Mouse (Mus musculus): ENCODE data around the gene Cygb.
A peak's percentile ranks its signal among the peaks of the same experiment; 100 is the strongest.

Gene Cygb

GRCm38 (mm10) chr11:116654255-116654821 is at the start of gene Cygb:
TSS of gene Cygb (minus strand) at chr11:116654313.
- DNase-seq (ENCODE audit: inconsistent age in 2 of 2, low spot score in 1 of 2), result peak; percentile 65 to 72

DNA sequence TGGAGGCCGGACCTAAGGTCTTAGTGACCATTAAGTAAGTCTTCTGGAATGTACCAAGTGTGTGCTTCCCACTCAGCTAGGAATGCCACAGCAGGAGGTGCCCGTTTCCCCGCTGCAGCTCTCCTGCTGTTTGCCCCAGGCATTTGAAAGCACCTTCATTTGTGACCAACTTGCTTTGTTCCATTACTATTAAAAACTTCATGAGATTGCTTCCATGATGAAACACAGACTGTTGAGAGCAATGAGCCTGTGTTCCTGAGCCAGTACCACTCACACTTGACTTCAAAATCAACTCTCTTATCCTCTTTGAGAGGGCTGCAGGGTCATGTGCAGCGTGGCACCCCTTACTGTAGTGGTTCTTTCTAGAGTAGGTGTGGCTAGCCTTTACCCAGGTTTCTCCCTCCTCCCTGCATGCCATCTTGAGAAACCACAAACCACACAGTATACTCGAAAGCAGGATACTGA is 47.3 kb upstream of the Cygb start:
- DNase-seq (ENCODE audit: inconsistent age in 2 of 2, low spot score in 1 of 2), result no peak

DNA sequence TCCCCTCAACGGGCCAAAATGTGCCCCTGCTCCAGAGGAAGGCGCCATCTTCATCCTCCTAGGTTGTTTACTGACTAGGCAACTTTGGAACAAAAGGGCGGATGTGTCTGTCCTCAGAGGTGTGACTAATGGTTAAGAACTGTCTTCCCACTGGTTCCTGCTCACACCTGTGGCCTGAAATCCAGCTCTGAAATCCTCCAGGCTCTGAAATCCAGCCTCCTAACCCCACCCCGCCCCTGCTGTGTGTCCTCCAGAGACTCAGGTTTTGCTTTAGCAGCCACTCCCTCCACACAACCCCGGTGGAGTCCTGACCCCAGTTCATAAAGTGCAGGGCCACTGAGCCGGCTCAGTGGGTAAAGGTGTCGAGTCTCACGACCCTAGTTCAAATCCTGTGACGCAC is 43.4 kb upstream of the Cygb start:
- DNase-seq (ENCODE audit: inconsistent age in 2 of 2, low spot score in 1 of 2), result peak in 1 of 2 experiments; percentile 13

- DNase-seq (ENCODE audit: inconsistent age in 2 of 2, low spot score in 1 of 2), result peak in 1 of 2 experiments; percentile 19
Measured at GRCm38 (mm10) chr11:116696426-116696825, 42.3 kb upstream of the Cygb start.

GRCm38 (mm10) chr11:116695194-116695880 is 41.2 kb upstream of the Cygb start:
- DNase-seq (ENCODE audit: inconsistent age in 2 of 2, low spot score in 1 of 2), result peak; percentile 45 to 61

- DNase-seq (ENCODE audit: inconsistent age in 2 of 2, low spot score in 1 of 2), result peak; percentile 75 to 78
Measured at GRCm38 (mm10) chr11:116694250-116695193, 40.4 kb upstream of the Cygb start.

GRCm38 (mm10) chr11:116693899-116694249 is 39.8 kb upstream of the Cygb start:
- DNase-seq (ENCODE audit: inconsistent age in 2 of 2, low spot score in 1 of 2), result no peak

GRCm38 (mm10) chr11:116690701-116691575 is 36.8 kb upstream of the Cygb start:
- DNase-seq (ENCODE audit: inconsistent age in 2 of 2, low spot score in 1 of 2), result no peak

DNA sequence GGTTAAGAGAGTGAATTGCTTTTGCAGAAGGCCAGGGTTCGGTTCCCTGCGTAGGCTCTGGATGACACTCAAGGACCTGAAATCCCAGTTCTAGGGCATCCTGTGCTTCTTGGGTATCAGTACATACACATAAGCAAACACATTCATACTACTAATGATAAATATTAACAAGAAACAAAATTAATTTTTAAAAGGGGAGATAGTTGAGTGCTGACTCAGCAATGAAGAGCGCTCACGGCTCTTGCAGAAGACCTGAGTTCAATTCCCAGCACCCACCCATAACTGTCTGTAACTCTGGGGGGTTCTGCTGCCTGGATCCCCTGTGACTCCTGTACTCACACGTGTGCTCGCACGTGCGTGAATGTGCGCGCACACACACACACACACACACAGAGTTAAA is 35.5 kb upstream of the Cygb start:
- no peak for DNase-seq (ENCODE audit: inconsistent age in 2 of 2, low spot score in 1 of 2)

DNA sequence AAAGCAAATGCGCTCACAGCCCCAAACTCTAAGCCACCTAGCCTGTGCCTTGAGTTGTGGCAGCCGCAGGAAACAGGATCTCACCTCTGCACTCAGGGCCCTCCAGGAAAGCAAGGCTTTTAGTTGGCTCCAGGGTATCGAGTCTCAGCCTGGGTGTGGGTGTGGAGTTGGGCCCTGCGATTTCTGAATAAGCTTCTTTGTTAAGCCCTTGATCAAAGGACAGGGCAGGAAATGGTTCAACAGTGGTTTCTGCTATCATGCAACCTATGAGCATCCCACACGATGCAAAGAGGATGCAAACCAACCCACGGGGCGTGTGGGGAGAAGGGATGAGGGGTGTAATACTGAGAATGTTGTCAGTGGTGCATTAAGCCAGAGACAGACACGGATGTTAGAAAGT is 33.8 kb upstream of the Cygb start:
- DNase-seq (ENCODE audit: inconsistent age in 2 of 2, low spot score in 1 of 2), result no peak

DNA sequence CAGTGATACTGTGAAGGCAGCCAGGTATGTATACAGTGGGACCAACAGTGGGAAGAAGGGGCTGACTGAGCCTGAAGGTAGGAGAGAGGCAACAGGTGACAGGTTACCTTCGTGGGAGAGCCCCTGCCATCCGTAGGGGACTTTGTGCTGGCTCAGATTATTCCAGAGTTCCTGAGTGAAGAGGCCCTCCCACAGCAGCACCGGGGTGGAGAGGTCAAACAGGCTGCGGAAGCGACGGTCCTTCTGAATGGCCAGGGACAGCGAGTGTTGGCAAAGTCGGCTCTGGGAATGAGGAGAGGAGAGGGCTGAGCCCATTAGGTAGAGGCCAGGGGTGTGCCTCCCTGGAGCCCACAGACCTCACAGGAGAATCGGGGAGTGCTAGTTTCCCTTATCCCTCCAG is 31.6 kb upstream of the Cygb start:
- no peak for DNase-seq (ENCODE audit: inconsistent age in 2 of 2, low spot score in 1 of 2)

DNA sequence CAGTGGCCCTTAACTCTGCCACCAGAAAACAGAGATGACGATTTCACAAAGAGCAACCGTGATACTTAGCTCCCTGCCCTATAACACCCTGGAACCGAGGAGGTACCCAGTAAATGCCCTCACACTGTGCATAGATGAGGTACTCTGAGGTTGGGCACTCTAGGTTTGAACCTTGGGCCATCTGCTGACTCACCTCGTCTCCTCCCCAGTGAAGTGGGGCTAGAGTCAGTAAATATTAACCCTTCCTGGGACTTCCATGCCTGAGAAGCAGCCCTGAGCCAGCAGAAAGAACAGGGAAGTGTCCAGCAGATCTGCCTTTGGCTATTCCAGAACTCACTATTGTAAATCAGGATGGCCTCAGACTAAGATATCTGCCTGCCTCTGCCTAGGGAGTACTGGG is 29.7 kb upstream of the Cygb start:
- DNase-seq (ENCODE audit: inconsistent age in 2 of 2, low spot score in 1 of 2), result peak; percentile 10 to 48

- DNase-seq (ENCODE audit: inconsistent age in 2 of 2, low spot score in 1 of 2), result peak; percentile 48 to 87
Measured at GRCm38 (mm10) chr11:116682501-116683144, 28.5 kb upstream of the Cygb start.

DNA sequence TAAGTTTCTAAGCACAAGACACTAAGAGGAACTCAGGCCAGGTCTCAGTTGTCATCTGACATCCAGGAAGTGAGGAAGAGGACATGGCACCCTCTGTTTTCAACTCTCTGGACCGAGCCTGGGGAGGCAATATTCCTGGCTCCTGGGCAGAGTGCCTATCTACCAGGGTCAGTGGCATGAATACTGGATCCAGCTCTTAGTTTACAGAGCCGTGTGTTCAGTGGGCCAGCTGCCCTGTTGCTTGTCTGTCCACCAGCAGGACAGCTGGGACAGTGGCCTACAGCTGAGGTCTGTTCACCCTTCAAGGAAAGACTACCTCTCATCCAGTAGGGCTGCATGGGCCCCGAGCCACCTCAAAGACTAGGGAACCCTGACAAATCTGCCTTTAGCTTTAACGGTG is 27.0 kb upstream of the Cygb start:
- DNase-seq (ENCODE audit: inconsistent age in 2 of 2, low spot score in 1 of 2), result peak; percentile 12 to 36

DNA sequence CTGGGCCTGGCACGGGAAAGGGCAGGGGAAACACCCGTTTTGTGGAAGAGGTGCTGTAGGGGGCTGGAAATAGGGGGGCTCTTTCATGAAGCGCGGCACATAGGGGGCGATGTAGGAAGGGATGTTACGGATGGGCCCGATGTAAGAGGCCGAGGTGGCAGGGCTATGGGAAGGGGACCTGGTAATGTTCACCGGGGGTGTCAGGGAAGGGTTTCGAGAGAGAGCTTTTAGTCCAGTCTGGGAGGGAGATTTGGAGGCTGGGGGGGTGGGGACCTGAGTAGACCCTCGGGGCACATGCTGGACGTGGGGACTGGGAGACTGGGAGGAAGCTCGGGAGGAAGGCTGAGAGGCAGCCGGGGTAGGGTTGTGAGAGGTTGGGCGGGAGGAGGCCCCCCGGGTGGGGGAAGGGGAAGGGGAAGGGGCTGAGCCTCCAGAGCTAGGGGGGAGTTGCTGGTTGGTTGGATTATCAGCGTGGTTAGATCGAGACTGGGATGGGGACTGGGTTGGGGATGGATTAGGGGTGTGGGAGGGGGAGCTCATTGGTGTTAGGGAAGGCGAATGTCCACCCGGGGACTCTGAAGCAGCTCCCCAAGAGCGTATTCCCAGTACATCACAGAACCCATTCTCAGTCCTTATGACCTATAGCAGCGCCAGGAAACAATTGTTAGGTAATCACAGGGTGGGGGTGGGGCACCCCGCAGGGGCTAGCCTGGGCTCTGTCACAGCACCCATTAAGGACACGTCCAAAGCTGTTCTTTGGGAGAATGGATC is 26.4 kb upstream of the Cygb start:
- DNase-seq (ENCODE audit: inconsistent age in 2 of 2, low spot score in 1 of 2), result peak in 1 of 2 experiments; percentile 11

GRCm38 (mm10) chr11:116679148-116679547 is 25.0 kb upstream of the Cygb start:
- DNase-seq (ENCODE audit: inconsistent age in 2 of 2, low spot score in 1 of 2), result peak; percentile 19 to 31

GRCm38 (mm10) chr11:116677711-116678441 is 23.8 kb upstream of the Cygb start:
- DNase-seq (ENCODE audit: inconsistent age in 2 of 2, low spot score in 1 of 2), result peak; percentile 50 to 77

GRCm38 (mm10) chr11:116676175-116676976 is 22.3 kb upstream of the Cygb start:
- peak; percentile 14 to 43 for DNase-seq (ENCODE audit: inconsistent age in 2 of 2, low spot score in 1 of 2)

All from adrenal gland, adult (tissue).